Mouse (Mus musculus): ENCODE data around the gene Tpst1.

Tpst1 gene

GRCm38 (mm10) chr5:130052955-130053354, 20.2 kb upstream of the Tpst1 start:
- DNase-seq (ENCODE audit: low spot score) = no peak

- no peak for DNase-seq (ENCODE audit: low spot score)
Measured at GRCm38 (mm10) chr5:130055688-130056087, 17.4 kb upstream of the Tpst1 start.

- DNase-seq (ENCODE audit: low spot score) = no peak
Measured at GRCm38 (mm10) chr5:130056303-130056702, 16.8 kb upstream of the Tpst1 start.

GRCm38 (mm10) chr5:130059413-130060328, 13.5 kb upstream of the Tpst1 start:
- no peak for DNase-seq (ENCODE audit: low spot score)

GRCm38 (mm10) chr5:130060329-130060665, 12.8 kb upstream of the Tpst1 start:
- DNase-seq (ENCODE audit: low spot score) = no peak

- no peak for DNase-seq (ENCODE audit: low spot score)
Measured at GRCm38 (mm10) chr5:130062096-130062495, 11.0 kb upstream of the Tpst1 start.

- no peak for DNase-seq (ENCODE audit: low spot score)
Measured at GRCm38 (mm10) chr5:130063760-130064159, 9.4 kb upstream of the Tpst1 start.

- no peak for DNase-seq (ENCODE audit: low spot score)
Measured at GRCm38 (mm10) chr5:130065579-130065978, 7.5 kb upstream of the Tpst1 start.

GRCm38 (mm10) chr5:130067841-130068264, 5.3 kb upstream of the Tpst1 start:
- no peak for DNase-seq (ENCODE audit: low spot score)

- no peak for DNase-seq (ENCODE audit: low spot score)
Measured at GRCm38 (mm10) chr5:130074491-130074890, 1.4 kb downstream of the Tpst1 start.

- DNase-seq (ENCODE audit: low spot score) = no peak
Measured at GRCm38 (mm10) chr5:130076396-130076795, 3.3 kb downstream of the Tpst1 start.

GRCm38 (mm10) chr5:130078096-130078833, 5.1 kb downstream of the Tpst1 start:
- no peak for DNase-seq (ENCODE audit: low spot score)

GRCm38 (mm10) chr5:130078834-130079156, 5.7 kb downstream of the Tpst1 start:
- no peak for DNase-seq (ENCODE audit: low spot score)

GRCm38 (mm10) chr5:130079202-130080050, 6.3 kb downstream of the Tpst1 start:
- peak; percentile 82 for DNase-seq (ENCODE audit: low spot score)

GRCm38 (mm10) chr5:130080051-130080681, 7.0 kb downstream of the Tpst1 start:
- no peak for DNase-seq (ENCODE audit: low spot score)

- DNase-seq (ENCODE audit: low spot score) = no peak
Measured at GRCm38 (mm10) chr5:130081181-130081881, 8.2 kb downstream of the Tpst1 start.

GRCm38 (mm10) chr5:130082431-130082830, 9.3 kb downstream of the Tpst1 start:
- DNase-seq (ENCODE audit: low spot score) = no peak

GRCm38 (mm10) chr5:130084271-130084670, 11.1 kb downstream of the Tpst1 start:
- DNase-seq (ENCODE audit: low spot score) = no peak

- DNase-seq (ENCODE audit: low spot score) = no peak
Measured at GRCm38 (mm10) chr5:130088008-130088407, 14.9 kb downstream of the Tpst1 start.

GRCm38 (mm10) chr5:130088612-130089011, 15.5 kb downstream of the Tpst1 start:
- no peak for DNase-seq (ENCODE audit: low spot score)

- DNase-seq (ENCODE audit: low spot score) = no peak
Measured at GRCm38 (mm10) chr5:130089177-130089576, 16.1 kb downstream of the Tpst1 start.
